Mouse (Mus musculus): Measurements from ENCODE around the gene Fnbp1. TPM values are rescaled to one million over a fixed set of nuclear protein-coding genes. Genes with fewer than 3 reads are reported as not detected.

The Fnbp1 gene
- polyA plus RNA-seq, 1 experiment, result 28.8 TPM

- no peak for DNase-seq (ENCODE audit: low read depth)
Measured at GRCm38 (mm10) chr2:31096119-31096518, 45.7 kb downstream of the Fnbp1 start.

DNA sequence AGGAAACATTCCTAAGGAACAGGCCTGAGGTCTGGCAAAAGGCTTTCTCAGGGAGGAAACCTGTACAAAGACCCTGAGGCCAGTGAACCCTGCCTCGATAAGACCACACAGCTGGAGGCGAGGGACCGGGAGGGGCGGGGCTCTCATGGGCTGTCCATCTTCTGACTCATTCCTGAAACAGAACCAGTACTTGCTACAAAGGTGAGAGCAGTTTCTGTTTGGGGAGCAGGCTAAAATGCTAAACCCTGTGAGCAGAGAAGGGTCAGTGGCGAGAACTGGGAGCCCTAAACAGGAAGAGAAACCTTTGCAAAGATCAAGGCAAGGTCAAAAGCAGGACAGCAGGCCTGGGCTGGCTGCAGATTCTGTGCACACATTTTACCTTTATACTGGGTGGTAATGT lies 47.2 kb downstream of the Fnbp1 start:
- no peak for DNase-seq (ENCODE audit: low read depth)

- DNase-seq (ENCODE audit: low read depth), result no peak
Measured at GRCm38 (mm10) chr2:31092939-31093338, 48.9 kb downstream of the Fnbp1 start.

GRCm38 (mm10) chr2:31091182-31091581 lies 50.6 kb downstream of the Fnbp1 start:
- DNase-seq (ENCODE audit: low read depth), result no peak

DNA sequence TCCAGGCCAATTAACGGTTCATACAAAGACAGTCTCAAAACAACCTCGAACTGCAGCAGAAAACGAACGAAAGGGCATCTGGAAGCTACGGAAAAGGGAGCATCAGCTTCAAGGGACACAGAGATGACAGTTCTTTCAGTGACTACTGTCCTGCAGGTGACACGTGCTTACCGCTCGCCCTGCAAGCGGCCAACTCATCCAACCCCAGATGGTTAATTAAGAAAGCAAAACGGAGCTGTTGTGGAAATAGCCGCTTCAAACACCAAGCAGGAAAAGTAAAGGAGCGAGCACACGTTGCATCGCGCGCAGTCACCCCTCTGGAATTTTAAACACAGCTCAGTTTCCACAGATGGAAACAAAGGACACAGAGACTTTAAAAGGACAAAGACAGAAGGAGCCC lies 52.2 kb downstream of the Fnbp1 start:
- no peak for DNase-seq (ENCODE audit: low read depth)

DNA sequence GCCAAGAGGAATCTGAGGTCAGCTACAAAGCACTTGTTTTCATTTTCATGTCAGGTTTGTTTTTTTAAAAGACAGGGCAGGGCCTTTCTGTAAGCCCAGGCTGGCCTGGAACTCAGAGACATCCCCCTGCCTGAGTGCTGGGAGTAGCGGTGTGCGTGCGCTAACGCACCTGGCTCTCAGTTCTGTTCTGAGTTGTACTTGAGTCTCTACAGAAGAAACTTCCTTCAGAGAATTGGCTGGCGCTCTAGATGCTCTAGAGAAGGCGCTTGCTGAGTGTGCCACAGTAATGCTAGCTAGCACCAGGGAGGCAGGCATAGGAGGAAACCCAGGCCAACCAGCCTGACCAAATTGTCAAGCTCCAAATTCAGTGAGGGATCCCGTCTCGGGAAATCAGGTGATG lies 52.9 kb downstream of the Fnbp1 start:
- no peak for DNase-seq (ENCODE audit: low read depth)

DNA sequence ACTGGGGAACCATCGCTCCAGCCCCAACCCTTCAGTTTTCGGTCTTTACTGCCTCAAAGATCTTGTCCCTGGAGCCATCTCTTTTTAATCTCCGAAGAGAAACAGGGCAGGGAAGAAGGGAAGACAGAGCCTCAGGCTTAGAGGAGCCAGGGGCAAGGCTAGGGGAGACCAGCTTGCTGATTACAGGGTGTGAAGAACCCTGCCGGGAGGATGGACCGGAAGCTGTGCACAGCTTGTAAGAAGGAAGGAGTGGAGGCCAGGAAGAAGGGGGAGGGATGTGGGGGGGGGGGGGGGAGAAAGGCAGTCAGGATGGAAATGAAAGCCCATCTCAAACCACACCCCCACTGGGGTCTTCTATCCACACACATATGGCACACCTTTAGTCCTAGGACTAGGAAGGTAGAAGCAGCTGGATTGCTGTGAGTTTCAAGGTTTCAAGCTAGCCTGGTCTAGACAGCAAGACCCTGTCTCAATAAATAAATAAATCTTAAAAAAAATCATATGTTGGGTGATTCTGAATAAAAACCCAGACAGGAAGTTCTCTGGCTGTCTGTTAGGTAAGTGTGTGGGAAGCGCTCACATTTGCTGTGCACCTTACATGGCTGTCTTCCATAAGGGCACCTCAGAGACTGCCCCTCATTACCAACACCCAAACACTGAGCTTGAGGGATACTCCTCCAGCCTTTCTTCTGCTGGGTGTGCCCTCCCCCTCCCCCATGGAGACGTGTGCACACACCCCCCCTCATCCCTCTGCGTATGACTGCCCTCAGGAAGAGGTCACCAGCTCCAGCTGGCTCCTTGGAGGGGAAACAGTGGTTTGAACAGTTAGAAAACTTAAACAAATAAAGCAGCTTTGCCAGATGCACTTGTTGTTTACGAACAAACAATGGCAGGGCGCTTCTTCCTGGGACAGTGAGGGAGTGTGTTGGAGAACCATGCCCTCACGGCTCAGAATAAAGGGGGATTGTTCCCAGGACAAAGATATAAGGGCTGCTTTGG lies 53.8 kb downstream of the Fnbp1 start:
- no peak for DNase-seq (ENCODE audit: low read depth)

GRCm38 (mm10) chr2:31087085-31087484 lies 54.7 kb downstream of the Fnbp1 start:
- DNase-seq (ENCODE audit: low read depth), result no peak

- no peak for DNase-seq (ENCODE audit: low read depth)
Measured at GRCm38 (mm10) chr2:31086543-31086942, 55.3 kb downstream of the Fnbp1 start.

- DNase-seq (ENCODE audit: low read depth), result no peak
Measured at GRCm38 (mm10) chr2:31084169-31084850, 57.5 kb downstream of the Fnbp1 start.

DNA sequence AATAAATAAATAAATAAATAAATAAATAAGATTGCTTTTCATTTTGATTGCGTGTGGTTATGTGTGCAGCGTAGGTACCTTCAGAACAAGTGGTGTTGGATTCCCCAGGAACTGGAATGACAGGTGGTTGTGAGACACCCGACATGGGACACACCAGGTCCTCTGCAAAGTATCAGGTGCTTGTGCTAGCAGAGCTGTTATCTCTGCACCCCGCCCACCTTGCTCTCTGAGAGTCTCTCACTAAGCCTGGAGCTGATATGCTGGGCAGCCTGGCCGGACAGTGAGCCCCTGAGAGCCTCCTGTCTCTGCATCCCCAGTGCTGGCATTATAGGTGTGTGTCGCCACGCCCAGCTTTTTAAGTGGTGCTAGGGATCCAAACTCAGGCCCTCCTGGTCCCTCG lies 58.4 kb downstream of the Fnbp1 start:
- DNase-seq (ENCODE audit: low read depth), result no peak

- DNase-seq (ENCODE audit: low read depth), result no peak
Measured at GRCm38 (mm10) chr2:31082639-31083038, 59.2 kb downstream of the Fnbp1 start.

DNA sequence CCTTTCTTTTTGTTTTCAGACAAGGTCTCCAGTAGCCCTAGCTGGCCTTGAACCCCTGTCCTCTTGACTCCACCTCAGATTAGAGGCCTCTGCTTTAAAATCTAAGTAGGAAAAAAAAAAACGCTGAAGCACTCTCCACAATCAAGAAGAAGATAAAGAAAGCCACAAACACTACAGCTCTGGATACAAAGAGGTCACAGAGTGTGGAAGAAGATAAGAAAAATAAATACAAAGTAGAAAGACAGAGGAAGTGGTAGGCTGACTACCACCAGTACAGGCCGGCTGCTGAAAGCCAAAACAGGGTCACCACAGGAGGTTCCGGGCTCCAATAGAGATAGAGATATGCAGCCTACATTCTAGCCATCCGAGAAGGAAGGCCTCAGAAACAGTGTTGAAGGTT lies 60.5 kb downstream of the Fnbp1 start:
- DNase-seq (ENCODE audit: low read depth), result no peak

DNA sequence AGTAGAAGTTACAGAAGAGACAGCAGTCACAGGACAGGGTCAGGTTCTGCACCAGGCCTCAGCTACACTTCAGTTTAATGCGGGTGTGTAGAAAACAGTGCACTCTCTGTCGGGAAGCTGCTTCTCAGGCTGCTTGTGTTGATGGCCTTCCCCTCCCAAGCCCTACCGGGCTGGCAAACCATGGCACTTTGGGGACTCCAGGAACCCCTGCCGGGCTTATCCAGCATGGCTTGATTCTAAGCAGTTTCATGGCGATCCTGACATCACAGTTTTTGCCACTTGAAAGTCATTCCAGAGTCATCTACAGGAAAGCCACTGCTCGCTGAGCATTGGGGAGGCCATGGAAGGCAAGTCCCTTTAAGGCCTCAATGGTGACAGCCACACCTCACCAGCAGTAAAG lies 62.7 kb downstream of the Fnbp1 start:
- DNase-seq (ENCODE audit: low read depth), result no peak

DNA sequence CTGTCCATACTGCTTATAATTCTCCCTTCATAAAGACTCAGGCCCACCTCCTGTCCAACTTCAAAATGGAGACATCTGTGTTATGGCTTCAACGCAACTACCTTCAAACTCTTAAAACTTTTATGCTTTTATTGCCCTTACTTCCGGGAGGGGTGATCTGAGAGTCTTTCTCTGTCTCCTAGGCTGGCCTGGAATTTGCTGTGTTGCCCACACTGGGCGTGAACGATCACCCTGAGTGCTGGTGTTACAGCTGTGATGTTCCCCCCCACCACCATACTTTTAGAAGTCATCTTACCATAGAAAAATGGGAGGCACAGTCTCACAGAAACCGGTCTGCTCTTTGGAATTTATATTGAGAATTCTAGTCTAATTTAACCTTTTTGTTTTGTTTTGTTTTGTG lies 64.2 kb downstream of the Fnbp1 start:
- DNase-seq (ENCODE audit: low read depth), result no peak

DNA sequence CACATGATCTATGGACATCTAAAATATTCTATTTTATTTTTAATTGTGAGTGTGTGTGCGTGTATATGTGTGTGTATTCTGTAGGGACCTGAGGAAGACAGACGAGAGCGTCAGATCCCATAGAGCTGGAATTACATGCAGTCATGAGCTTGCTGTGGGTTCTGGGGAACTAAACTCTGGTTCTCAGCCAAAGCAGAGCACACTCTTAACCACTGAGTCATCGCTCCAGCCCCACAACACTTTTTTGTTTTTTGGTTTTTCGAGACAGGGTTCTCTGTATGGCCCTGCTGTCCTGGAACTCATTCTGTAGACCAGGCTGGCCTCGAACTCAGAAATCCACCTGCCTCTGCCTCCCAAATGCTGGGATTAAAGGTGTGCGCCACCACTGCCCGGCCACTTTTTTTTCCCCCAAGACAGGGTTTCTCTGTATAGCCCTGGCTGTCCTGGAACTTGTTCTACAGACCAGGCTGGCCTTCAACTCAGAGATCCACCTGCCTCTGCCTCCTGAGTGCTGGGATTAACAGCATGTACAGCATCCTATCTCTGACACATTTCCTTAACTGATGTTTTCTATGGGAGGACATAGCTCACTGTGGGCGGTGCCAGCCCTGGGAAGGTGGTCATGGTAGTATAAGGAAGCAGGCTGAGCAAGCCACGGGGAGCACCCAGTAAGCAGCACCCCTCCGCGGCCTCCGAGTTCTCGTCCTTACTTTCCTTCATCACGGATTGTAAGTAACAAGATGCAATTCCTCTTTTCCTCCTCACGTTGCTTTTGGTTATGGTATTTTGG lies 65.3 kb downstream of the Fnbp1 start:
- no peak for DNase-seq (ENCODE audit: low read depth)

GRCm38 (mm10) chr2:31075836-31076235 lies 66.0 kb downstream of the Fnbp1 start:
- DNase-seq (ENCODE audit: low read depth), result no peak

DNA sequence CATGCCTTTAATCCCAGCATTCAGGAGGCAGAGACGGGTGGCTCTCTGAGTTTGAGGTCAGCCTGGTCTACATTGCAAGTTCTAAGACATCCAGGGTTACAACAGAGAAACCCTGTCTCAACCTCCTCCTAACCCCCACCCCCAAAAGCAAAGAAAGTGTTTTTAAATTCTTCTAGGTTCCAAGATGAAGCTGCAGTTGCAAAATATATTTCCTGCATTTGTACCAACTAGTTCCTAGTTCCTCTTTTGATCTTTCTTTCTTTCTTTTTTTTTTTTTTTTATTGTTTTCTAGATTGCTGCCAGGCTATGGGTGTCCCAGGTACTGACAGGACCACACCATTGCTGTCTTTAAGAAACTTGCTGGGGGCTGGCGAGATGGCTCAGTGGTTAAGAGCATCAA lies 66.6 kb downstream of the Fnbp1 start:
- no peak for DNase-seq (ENCODE audit: low read depth)

GRCm38 (mm10) chr2:31069506-31069905 lies 72.3 kb downstream of the Fnbp1 start:
- DNase-seq (ENCODE audit: low read depth), result no peak

DNA sequence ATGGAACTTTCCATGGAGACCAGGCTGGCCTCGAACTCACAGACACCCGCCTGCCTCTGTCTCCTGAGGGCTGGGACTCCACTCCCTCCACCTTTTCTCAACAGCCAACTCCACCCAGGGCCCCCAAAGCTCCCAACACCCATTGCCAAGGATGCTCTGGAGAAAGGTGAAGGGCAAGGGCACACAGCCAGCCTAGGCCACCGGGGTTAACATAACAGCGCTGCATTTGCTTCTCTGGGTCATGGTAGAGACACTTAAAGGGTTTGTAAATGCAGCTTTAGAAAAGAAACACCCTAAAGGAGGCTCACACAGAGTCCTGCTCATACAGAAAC lies 72.7 kb downstream of the Fnbp1 start:
- DNase-seq (ENCODE audit: low read depth), result no peak

- DNase-seq (ENCODE audit: low read depth), result no peak
Measured at GRCm38 (mm10) chr2:31068246-31069113, 73.3 kb downstream of the Fnbp1 start.

Data from gonadal fat pad, adult 2 months (tissue).